Mouse (Mus musculus) midbrain, embryonic 11.5 days (tissue): ENCODE measurements around the gene Txn2. TPM values are rescaled to one million over a fixed set of nuclear protein-coding genes. Genes with fewer than 3 reads are reported as not detected.
"Not testable (repeated sequence)": the region's sequence is repeated elsewhere in the genome, so short reads cannot be mapped to it uniquely, and the experiment has no call there.

ENCODE experiments used
- ATAC-seq: fragments of 200-750 bp; cut with Nextera tagmentation; 2 replicates; pipeline ENCODE4 v1.8.0; 2017; ENCODE audit warnings: moderate TSS enrichment, moderate library complexity; ENCODE audit not compliant: low FRiP score
- DNase-seq: peaks from one replicate; pipeline ENCODE4 v3.0.0; 2015; ENCODE audit warnings: low spot score; ENCODE audit errors: missing footprints
- H3K27ac ChIP-seq: fragments of 300-500 bp; sonication (generic); 2 replicates; pipeline ENCODE4 v1.5.1; 2014; ENCODE audit warnings: low read depth, low read length
- H3K27me3 ChIP-seq: fragments of 300-500 bp; sonication (generic); 2 replicates; pipeline ENCODE4 v1.6.1; 2014; ENCODE audit warnings: mild to moderate bottlenecking, low read length, moderate library complexity, mixed read lengths; ENCODE audit not compliant: control insufficient read depth, insufficient read depth
- H3K36me3 ChIP-seq: fragments of 300-500 bp; sonication (generic); 2 replicates; pipeline ENCODE4 v1.6.1; 2014; ENCODE audit warnings: mild to moderate bottlenecking, low read length, moderate library complexity, mixed read lengths; ENCODE audit not compliant: control insufficient read depth, insufficient read depth
- H3K4me1 ChIP-seq: fragments of 300-500 bp; sonication (generic); 2 replicates; pipeline ENCODE4 v1.6.1; 2014; ENCODE audit warnings: low read length; ENCODE audit not compliant: control insufficient read depth, insufficient read depth
- H3K4me2 ChIP-seq: fragments of 300-500 bp; sonication (generic); 2 replicates; pipeline ENCODE4 v1.6.1; 2014; ENCODE audit warnings: mild to moderate bottlenecking, moderate library complexity
- H3K4me3 ChIP-seq: fragments of 300-500 bp; sonication (generic); 2 replicates; pipeline ENCODE4 v1.5.1; 2014; ENCODE audit warnings: low read depth, low read length
- H3K9ac ChIP-seq: fragments of 300-500 bp; sonication (generic); 2 replicates; pipeline ENCODE4 v1.6.1; 2014; ENCODE audit warnings: low read length
- H3K9me3 ChIP-seq: fragments of 300-500 bp; sonication (generic); 2 replicates; pipeline ENCODE4 v1.6.1; 2016; ENCODE audit warnings: low read length; ENCODE audit not compliant: control insufficient read depth
- WGBS: fragments of 180-500 bp; shearing (Covaris S2); extraction: QIAGEN DNeasy Blood & Tissue Kit; methylation state at CpG from one replicate; pipeline ENCODE4 v1.1.7; 2014; 5-methylcytosine and 5-hydroxymethylcytosine counted together
- polyA plus RNA-seq: library from polyadenylated mRNA; unstranded; fragments of >200 nt; fragmentation: Nextera tagmentation; extraction: Ambion mirVana; gene quantifications from 2 replicates; pipeline ENCODE4 v1.2.1, GENCODE M21; 2014

Gene Txn2
- polyA plus RNA-seq, 1 experiment from 2014 or later: 255 TPM

GRCm38 (mm10) chr15:77867231-77867968 is 61.4 kb downstream of the Txn2 start:
- H3K36me3 ChIP-seq, ATAC-seq: not testable (repeated sequence)
- WGBS: 88% methylated on average over 8 of the region's 10 CpGs

GRCm38 (mm10) chr15:77866583-77867220 is 62.1 kb downstream of the Txn2 start:
- peaks cover 5% of the 10 kb centered on the region for H3K4me1 ChIP-seq
- H3K27ac ChIP-seq: no peak overlapping the region
- WGBS: 39% methylated on average over 11 of the region's 11 CpGs
- no peak overlapping the region for H3K4me2 ChIP-seq
- DNase-seq (no peak), ATAC-seq (no peak)
- H3K9ac ChIP-seq: no peak overlapping the region
- no peaks in the 10 kb centered on the region for H3K27me3 ChIP-seq
- no peak overlapping the region for H3K4me3 ChIP-seq
- no peaks in the 10 kb centered on the region for H3K36me3 ChIP-seq
- H3K9me3 ChIP-seq: no peaks in the 10 kb centered on the region

More at GRCm38 (mm10) chr15:77867231-77867968, 61.4 kb downstream of the Txn2 start:
- not testable (repeated sequence) for H3K4me1 ChIP-seq, H3K4me2 ChIP-seq, H3K9ac ChIP-seq, H3K27me3 ChIP-seq, H3K9me3 ChIP-seq, DNase-seq, H3K4me3 ChIP-seq, H3K27ac ChIP-seq

Other genes starting within 250 kb of the Txn2 start
- not detected in 2 replicates for gene Apol7e, start 230.1 kb downstream of the Txn2 start, polyA plus RNA-seq
- not detected in 2 replicates for gene Apol9b, start 200.0 kb downstream of the Txn2 start, polyA plus RNA-seq
- gene Apol8, start 172.0 kb downstream of the Txn2 start, polyA plus RNA-seq: 0.11 and 0.34 TPM in 2 replicates
- 16.4 and 19.6 TPM in 2 replicates for gene Myh9, start 86.8 kb downstream of the Txn2 start, polyA plus RNA-seq
- 5.0 and 6.1 TPM in 2 replicates for gene Foxred2, start 27.7 kb upstream of the Txn2 start, polyA plus RNA-seq
- gene Eif3d, start 41.8 kb upstream of the Txn2 start, polyA plus RNA-seq: 256 and 259 TPM in 2 replicates
- 1.1 and 1.7 TPM in 2 replicates for gene Cacng2, start 191.0 kb upstream of the Txn2 start, polyA plus RNA-seq
- gene Ift27, start 245.1 kb upstream of the Txn2 start, polyA plus RNA-seq: 138 and 148 TPM in 2 replicates